ENCODE assay signal across 20 mouse cellular contexts in the genomic region with DNA sequence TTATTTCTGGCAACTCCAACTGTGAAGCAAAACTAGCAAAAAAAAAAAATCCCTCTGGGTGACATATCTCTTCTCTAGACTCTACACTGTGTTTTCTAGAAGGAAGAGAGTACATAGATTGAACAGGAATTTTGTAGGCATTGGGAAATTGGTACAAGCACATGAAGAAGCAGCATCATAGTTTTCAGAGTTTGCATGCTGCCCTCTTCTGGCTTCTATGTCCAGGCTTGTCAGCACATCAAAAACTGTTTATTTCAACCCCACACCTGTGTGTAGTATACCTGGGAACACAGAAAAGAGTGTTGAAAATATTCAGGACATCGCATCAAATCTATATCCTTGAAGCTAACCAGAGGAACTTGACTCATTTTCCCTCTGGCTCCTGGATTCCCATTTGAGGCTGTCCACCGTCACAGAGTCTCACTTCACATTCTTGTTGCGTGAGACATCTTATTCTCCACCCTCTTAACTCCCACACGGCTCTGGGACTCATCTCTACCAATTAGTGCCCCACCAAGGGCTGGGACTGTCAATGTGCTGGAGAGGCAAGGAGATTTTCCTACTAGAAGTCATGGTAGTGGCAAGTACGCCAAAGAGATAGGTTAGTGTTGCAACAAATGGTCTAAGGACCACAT. TPM values are rescaled to one million over a fixed set of nuclear protein-coding genes. Genes with fewer than 3 reads are reported as not detected.
A peak's percentile ranks its signal among the peaks of the same experiment; 100 is the strongest.
DNase-seq lines count a peak whose midpoint lies in the region; TF ChIP-seq lines count a peak whose summit lies in the region.
"Had no signal": no experiment of that assay in that cellular context is flagged by ENCODE, and none has a peak within 500 bp of the region (broad histone marks: within the 10 kb centered on the region; RNA-seq: fewer than 3 reads in every experiment).

No protein-coding gene starts in this region.

- peak overlapping the region; percentile 70 for H3K4me3 ChIP-seq in gastrocnemius, adult 2 months
- H3K4me3 ChIP-seq in layer of hippocampus, adult 2 months: no peak overlapping the region
- H3K4me3 ChIP-seq: embryonic facial prominence, embryonic 12.5 days; heart, embryonic 13.5 days; hindbrain, embryonic 15.5 days; limb, embryonic 13.5 days had no signal

- TF ChIP-seq CTCF in gastrocnemius, adult 2 months (IDR thresholded peaks at IDR 0.05): peak; percentile 54
- TF ChIP-seq CTCF in layer of hippocampus, adult 2 months (conservative IDR thresholded peaks at IDR 0.05): peak; percentile 69

- no peak overlapping the region; the same call in 1 of the 2 replicates for H3K27ac ChIP-seq in gastrocnemius, adult 2 months
- H3K27ac ChIP-seq in layer of hippocampus, adult 2 months: no peak overlapping the region
- H3K27ac ChIP-seq: embryonic facial prominence, embryonic 12.5 days; heart, embryonic 13.5 days; hindbrain, embryonic 15.5 days; limb, embryonic 13.5 days had no signal

- DNase-seq in gastrocnemius, adult 2 months: no peak
- DNase-seq in gastrocnemius, postnatal 14 days: no peak
- DNase-seq in layer of hippocampus, adult 2 months (ENCODE audit: low spot score in 2 of 2): no peak
- DNase-seq in layer of hippocampus, postnatal 14 days (ENCODE audit: low spot score in 2 of 2): no peak
- peak; percentile 86 for DNase-seq in 3T3-L1 (ENCODE audit: low read depth, low spot score)
- peak; percentile 51 for DNase-seq in brain, adult 2 months (ENCODE audit: low read depth, low spot score)
- DNase-seq in spleen, postnatal 10 days (ENCODE audit: low spot score in 2 of 2): no peak
- DNase-seq: adrenal gland, adult 8-10 months; B cell, adult 2 months; cerebellum, adult 9-10 months; heart, adult 18-20 months; heart, postnatal 36 days; kidney, adult 11 months; lung, postnatal 4 days; right cerebral cortex, postnatal 4 days; thymus, postnatal 14 days had no signal

- intact Hi-C loops in gastrocnemius, adult 2 months (cut with DNase I): loop anchor here (2.0 kb wide), 1 partner anchor 324 kb away; no protein-coding TSS in a partner anchor
- intact Hi-C loops in gastrocnemius, postnatal 14 days (cut with DNase I; ENCODE audit: low total_unique reads): no loop called here

RNA-seq across cellular contexts. Expression of a gene that starts 3.3 kb away (rescaled TPM):
- 10 to 100 TPM; 10.0 to 18.9 TPM for total RNA-seq in gastrocnemius, adult 2 months (2021)
- total RNA-seq in gastrocnemius, postnatal 14 days (2021): 10 to 100 TPM; 22.6 to 34.6 TPM
- 10 to 100 TPM; 10.6 to 13.9 TPM for total RNA-seq in layer of hippocampus, adult 2 months (2021)
- 10 to 100 TPM; 10.8 to 12.7 TPM for total RNA-seq in layer of hippocampus, postnatal 14 days (2021)

Comparison
In these comparisons a context has a peak if more than half of its experiments do, and no peak if none do; other contexts are left out.
1. DNase-seq: peak in 3T3-L1 (single experiment) and brain, adult 2 months (single experiment); none in gastrocnemius, adult 2 months (single experiment), gastrocnemius, postnatal 14 days (single experiment), layer of hippocampus, adult 2 months (0 of 2), layer of hippocampus, postnatal 14 days (0 of 2) and spleen, postnatal 10 days (0 of 2).